In the genomic region with DNA sequence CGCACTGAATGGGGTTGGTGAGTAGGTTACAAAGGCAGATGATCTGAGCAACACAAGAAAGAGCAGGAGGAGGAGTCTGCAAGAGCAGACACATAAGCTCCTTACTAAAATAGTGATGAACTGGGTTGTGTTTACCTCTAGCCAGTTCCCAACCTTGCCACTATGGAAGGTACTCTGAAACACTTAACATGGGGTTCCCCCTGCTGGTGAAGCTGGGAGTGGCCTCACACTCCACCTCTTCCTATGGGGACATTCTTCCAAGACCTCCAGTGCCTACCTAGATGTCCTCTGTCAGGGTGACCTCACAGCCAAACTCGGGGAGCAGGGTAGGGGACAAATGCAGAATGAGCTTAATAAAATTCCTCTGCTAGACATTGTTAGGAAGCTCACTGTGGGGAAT, we compare ENCODE assay signal across 10 mouse cellular contexts.
A peak's percentile ranks its signal among the peaks of the same experiment; 100 is the strongest.
DNase-seq lines count a peak whose midpoint lies in the region; ATAC-seq and TF ChIP-seq lines count a peak whose summit lies in the region.
"Had no signal": no experiment of that assay in that cellular context is flagged by ENCODE, and none has a peak within 500 bp of the region (broad histone marks: within the 10 kb centered on the region; RNA-seq: fewer than 3 reads in every experiment).

No protein-coding gene starts in this region.

- TF ChIP-seq POLR2A in lung, adult 2 months (IDR thresholded peaks at IDR 0.05; ENCODE audit: borderline replicate concordance, extremely low read depth, low read depth, low read length): no peak

- DNase-seq in adrenal gland, postnatal 14 days: peak; percentile 76
- DNase-seq in embryonic facial prominence, embryonic 11.5 days (ENCODE audit: low spot score): peak; percentile 63
- DNase-seq in heart, adult 18-20 months: peak; percentile 54 to 87
- peak; percentile 71 for DNase-seq in kidney, postnatal 0 days (ENCODE audit: low spot score)
- DNase-seq in lung, adult 2 months: peak; percentile 18
- DNase-seq in right cerebral cortex, postnatal 14 days: peak; percentile 78
- no peak for DNase-seq in thymus, adult 18-20 months

- peak; percentile 70 for TF ChIP-seq CTCF in E14TG2a.4 (conservative IDR thresholded peaks at IDR 0.05; ENCODE audit: low read length)
- peak; percentile 83 for TF ChIP-seq CTCF in kidney, postnatal 0 days (IDR thresholded peaks at IDR 0.05; ENCODE audit: low read depth)
- peak; percentile 58 for TF ChIP-seq CTCF in lung, adult 2 months (IDR thresholded peaks at IDR 0.05; ENCODE audit: insufficient read depth, low read length)

- H3K9ac ChIP-seq in embryonic facial prominence, embryonic 11.5 days (replicated peaks; ENCODE audit: low read length): no peak overlapping the region
- no peak overlapping the region for H3K9ac ChIP-seq in kidney, postnatal 0 days (ENCODE audit: low read depth, low read length)
- H3K9ac ChIP-seq: embryonic facial prominence, embryonic 13.5 days had no signal

- WGBS in embryonic facial prominence, embryonic 11.5 days: 55% methylated on average over 2 of the region's 2 CpGs
- WGBS in kidney, postnatal 0 days: 57% methylated on average over 2 of the region's 2 CpGs
- 63% methylated on average over 2 of the region's 2 CpGs for WGBS in lung, adult 2 months

- H3K4me3 ChIP-seq in E14TG2a.4 (replicated peaks; ENCODE audit: low read length): no peak overlapping the region
- H3K4me3 ChIP-seq in embryonic facial prominence, embryonic 11.5 days (ENCODE audit: low read depth, low read length): no peak overlapping the region
- no peak overlapping the region for H3K4me3 ChIP-seq in kidney, postnatal 0 days (replicated peaks; ENCODE audit: low read depth, low read length)
- H3K4me3 ChIP-seq in lung, adult 2 months (replicated peaks; ENCODE audit: extremely low read depth, low read depth, low read length): no peak overlapping the region
- H3K4me3 ChIP-seq: embryonic facial prominence, embryonic 13.5 days; myocyte had no signal

- H3K9me3 ChIP-seq in E14TG2a.4 (ENCODE audit: low read length): no peaks in the 10 kb centered on the region
- H3K9me3 ChIP-seq in embryonic facial prominence, embryonic 11.5 days (replicated peaks; ENCODE audit: control insufficient read depth, low read length): no peaks in the 10 kb centered on the region
- no peaks in the 10 kb centered on the region for H3K9me3 ChIP-seq in kidney, postnatal 0 days (replicated peaks; ENCODE audit: low read length)
- H3K9me3 ChIP-seq: embryonic facial prominence, embryonic 13.5 days had no signal

- no peak overlapping the region for H3K4me2 ChIP-seq in embryonic facial prominence, embryonic 11.5 days (ENCODE audit: low read depth, low read length)
- no peak overlapping the region for H3K4me2 ChIP-seq in kidney, postnatal 0 days (ENCODE audit: low read length)
- H3K4me2 ChIP-seq: embryonic facial prominence, embryonic 13.5 days had no signal

- H3K27me3 ChIP-seq in E14TG2a.4 (ENCODE audit: insufficient read depth, low read length): no peaks in the 10 kb centered on the region
- H3K27me3 ChIP-seq in embryonic facial prominence, embryonic 11.5 days (ENCODE audit: control insufficient read depth, insufficient read depth, low read length): no peaks in the 10 kb centered on the region
- no peaks in the 10 kb centered on the region for H3K27me3 ChIP-seq in kidney, postnatal 0 days (ENCODE audit: insufficient read depth, low read length)

- no peak overlapping the region for H3K27ac ChIP-seq in embryonic facial prominence, embryonic 11.5 days (replicated peaks; ENCODE audit: low read depth, low read length)
- no peak overlapping the region for H3K27ac ChIP-seq in kidney, postnatal 0 days
- H3K27ac ChIP-seq: embryonic facial prominence, embryonic 13.5 days had no signal

- H3K4me1 ChIP-seq in E14TG2a.4 (replicated peaks; ENCODE audit: low read depth, low read length): no peaks in the 10 kb centered on the region
- no peaks in the 10 kb centered on the region for H3K4me1 ChIP-seq in embryonic facial prominence, embryonic 11.5 days (ENCODE audit: control insufficient read depth, insufficient read depth, low read length)
- H3K4me1 ChIP-seq in kidney, postnatal 0 days (replicated peaks; ENCODE audit: insufficient read depth, low read length): no peaks in the 10 kb centered on the region
- H3K4me1 ChIP-seq in lung, adult 2 months (ENCODE audit: control insufficient read depth, insufficient read depth, low read length): no peaks in the 10 kb centered on the region

- no peak for ATAC-seq in embryonic facial prominence, embryonic 11.5 days (replicated peaks; ENCODE audit: insufficient number of reproducible peaks, low FRiP score, low TSS enrichment, low read depth)
- peak; percentile 54; the same call in 1 of the 2 replicates for ATAC-seq in kidney, postnatal 0 days (replicated peaks; ENCODE audit: low FRiP score, low read depth)

- no peaks in the 10 kb centered on the region for H3K36me3 ChIP-seq in E14TG2a.4 (ENCODE audit: insufficient read depth, low read length)
- no peaks in the 10 kb centered on the region for H3K36me3 ChIP-seq in embryonic facial prominence, embryonic 11.5 days (replicated peaks; ENCODE audit: control insufficient read depth, insufficient read depth, low read depth, low read length)
- H3K36me3 ChIP-seq in kidney, postnatal 0 days (ENCODE audit: insufficient read depth, low read length): no peaks in the 10 kb centered on the region
- H3K36me3 ChIP-seq: embryonic facial prominence, embryonic 13.5 days had no signal

Comparison
In these comparisons a context has a peak if more than half of its experiments do, and no peak if none do; other contexts are left out.
1. DNase-seq: peak in adrenal gland, postnatal 14 days (single experiment), embryonic facial prominence, embryonic 11.5 days (single experiment), heart, adult 18-20 months (2 of 2), kidney, postnatal 0 days (single experiment), lung, adult 2 months (single experiment) and right cerebral cortex, postnatal 14 days (single experiment); none in thymus, adult 18-20 months (0 of 2).
2. Peak in every context shown above with its lines, with median percentiles within 50 percentile points of each other: CTCF ChIP-seq.